Mouse (Mus musculus) naive thymus-derived CD4-positive, alpha-beta T cell, adult 2 months (primary cell): ENCODE data around the gene Pnma1.

Experiments used
- DNase-seq: peaks from one replicate; pipeline ENCODE4 v3.0.0-alpha.2; 2011; ENCODE audit warnings: low read depth

Pnma1 gene

DNA sequence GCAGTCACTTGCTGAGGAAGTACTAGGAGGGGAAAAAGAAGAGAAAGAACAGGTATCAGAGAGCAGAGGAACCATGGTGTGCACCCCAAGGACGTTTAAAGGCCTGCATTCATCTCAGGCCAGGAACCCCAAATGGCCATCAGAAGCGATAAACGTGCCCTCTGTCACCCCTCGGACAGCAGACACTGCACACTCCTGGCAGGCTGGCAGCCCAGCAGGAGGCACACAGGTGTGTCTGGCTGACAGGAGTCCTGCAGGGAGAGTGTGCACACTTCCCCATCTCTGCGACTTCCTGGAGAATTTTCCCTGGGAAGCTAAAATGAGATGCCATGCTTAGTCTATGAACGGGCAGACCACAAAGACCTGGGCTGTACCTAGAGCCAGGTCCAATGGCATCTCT, 5.1 kb upstream of the Pnma1 start:
- no peak for DNase-seq

DNA sequence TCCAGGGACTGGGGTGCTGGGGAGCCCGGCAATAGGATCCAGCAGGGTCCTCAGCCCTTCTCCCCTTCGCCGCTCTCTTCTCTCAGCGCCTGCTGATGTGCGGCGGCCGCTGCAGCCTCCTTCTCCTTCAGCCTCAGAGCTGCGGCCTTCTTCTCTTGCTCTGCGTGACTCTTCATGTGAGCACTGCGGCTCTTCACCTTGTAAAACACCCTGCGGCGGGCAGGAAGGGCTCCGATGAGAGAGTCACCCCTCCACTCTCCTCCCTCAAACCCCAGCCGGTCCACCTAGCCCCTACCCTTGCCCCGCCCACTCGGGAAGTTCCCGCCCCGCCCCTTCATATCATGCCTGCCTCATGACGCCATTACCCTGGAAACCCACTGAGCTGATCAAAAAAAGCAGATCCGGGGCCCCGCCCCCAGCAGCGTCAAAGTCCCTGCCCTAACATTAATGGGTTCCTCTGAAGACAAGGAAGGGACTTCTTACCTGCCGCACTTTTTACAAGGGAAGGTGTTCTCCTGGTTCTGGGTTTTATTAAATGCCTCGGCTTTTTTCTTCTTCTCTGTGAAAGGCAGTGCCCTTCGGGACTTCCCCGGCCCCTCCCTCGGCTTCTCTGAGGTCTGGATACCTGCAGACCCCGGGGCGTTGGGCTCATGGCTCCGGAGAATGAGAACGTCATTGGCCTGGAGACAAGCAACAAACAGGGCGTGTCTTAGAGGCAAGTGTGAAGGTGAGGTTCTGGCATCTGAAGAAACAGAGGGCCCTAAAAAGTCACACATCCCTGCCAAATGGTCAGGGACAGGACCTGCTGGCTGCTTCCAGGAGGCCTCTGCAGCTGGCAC, 4.3 kb upstream of the Pnma1 start:
- DNase-seq, result no peak

DNA sequence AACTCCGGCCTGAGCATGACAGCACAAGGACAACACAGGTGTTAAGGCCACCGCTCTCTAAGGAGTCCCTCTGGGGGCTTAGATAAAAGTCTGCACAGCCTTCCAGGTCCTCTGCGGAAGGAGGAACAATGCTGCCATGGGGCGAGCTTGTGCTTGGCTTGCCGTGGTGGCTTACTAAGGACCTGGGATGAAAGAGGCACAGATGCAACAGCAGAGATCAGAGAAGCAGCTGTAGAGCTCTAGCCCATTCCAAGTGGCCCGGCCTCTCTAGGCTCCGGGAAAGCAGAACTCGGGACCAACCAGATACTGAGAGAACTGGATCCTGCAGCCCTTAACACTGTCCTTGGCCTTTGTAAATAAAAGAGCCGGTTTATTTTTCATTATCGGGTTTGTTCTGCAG, 3.6 kb upstream of the Pnma1 start:
- no peak for DNase-seq

DNA sequence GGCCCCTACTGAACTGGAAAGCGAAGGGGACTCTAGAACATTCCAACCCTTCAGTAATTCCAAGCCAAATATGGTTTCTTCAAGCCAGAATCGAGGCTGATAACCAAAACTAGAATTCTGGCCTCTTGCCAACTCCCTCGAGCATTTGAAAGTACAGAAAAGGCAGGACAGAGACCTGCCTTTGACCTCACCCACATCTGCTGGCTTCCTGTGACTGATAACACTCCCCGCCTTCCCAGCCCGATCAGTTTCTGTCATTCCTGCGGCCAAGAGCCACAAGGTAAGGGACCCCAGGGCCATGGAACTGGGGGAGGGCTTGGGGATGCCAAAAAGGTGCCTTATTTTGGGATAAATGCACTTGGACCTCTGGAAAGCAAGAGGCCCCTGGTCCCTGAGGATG, 2.7 kb upstream of the Pnma1 start:
- no peak for DNase-seq

DNA sequence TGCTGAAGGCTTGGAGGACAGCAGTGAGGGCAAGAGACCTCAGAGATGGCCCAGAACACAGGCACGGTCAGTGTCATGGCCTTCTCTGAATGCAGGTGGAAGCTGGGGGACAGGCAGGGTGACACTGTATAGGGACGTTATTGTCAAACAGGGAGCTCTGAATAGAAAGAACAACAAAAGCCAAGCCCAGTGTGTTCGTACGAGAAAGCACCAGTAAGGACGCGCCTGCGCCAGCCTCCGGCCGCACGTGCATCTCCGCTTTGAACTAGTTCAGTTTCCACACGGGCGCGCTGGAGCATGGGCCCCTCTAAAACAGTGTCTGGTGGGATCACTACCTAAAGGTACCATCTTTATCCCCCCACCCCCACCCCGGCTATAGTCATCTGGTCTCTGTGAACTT, 1.7 kb upstream of the Pnma1 start:
- no peak for DNase-seq

DNA sequence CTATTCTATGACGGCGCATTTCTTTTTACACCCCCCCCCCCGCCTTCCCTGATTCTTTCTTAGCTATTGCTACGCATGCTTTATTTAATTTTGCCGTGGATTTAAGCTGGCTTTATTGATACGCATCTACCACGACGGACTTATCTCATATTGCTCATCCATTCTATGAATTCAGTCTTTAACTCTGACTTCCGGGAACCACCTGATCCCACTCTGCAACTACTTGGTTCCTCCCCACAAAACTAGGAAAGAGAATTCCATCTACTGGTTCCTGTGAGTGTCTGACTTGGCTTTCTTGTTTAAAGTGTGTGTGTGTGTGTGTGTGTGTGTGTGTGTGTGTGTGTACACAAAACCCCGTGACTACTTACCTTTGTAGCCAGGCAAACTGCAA, 328 bp upstream of the Pnma1 start:
- peak; percentile 40 for DNase-seq

DNA sequence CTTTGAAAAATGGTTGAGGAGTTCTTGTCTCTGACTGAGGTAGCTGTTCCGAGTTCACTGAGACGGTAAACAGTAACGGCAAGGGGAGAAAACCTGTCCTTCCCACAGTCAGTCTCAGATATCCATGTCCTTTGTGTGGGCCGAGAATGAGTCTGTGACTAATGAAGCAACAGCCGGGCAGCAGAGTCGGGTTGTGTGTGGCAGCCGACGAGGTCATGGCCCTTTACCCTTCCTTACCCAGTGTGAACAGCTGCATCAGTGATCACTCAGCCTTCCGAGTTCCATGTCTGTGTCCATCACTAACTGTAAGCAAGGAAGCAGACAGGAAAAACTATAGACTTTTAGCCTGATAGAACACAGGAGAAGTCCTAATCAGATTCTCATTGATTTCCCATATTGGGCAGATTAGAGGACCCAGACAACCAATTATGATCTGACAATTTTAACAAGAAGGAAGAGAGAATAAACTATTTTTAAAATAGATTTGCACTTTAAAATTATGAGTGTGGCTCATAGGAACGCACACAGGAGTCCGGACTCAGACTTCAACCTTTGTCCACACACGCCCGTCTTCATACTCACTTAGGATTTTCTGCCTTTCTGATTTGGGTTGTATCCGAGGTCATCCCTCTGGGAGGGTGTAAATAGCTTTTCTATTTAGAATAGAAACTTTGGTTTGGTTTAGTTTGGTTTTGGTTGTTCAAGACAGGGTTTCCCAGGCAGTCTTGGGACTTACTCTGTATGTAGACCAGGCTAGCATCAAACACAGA, 5.8 kb downstream of the Pnma1 start:
- DNase-seq, result no peak

DNA sequence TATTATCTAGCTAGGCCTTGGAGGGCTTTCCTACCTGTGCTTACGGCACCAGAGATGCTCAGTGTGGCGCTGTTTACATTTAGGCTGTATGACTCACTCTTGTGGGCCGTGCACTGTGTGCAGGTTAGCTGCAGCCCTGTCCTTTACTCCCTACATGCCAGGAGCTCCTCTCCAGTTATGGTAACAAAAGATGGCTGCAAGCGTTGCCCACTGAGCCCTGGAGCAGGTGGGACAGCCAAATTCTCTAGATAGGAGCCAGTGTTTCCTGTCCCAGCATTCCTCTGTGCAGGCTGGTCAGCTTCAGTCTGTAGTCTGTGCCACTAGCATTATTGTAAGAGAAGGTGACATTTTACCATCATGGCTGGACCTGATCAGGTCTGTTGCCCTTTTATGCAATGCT, 7.0 kb downstream of the Pnma1 start:
- DNase-seq, result no peak

DNA sequence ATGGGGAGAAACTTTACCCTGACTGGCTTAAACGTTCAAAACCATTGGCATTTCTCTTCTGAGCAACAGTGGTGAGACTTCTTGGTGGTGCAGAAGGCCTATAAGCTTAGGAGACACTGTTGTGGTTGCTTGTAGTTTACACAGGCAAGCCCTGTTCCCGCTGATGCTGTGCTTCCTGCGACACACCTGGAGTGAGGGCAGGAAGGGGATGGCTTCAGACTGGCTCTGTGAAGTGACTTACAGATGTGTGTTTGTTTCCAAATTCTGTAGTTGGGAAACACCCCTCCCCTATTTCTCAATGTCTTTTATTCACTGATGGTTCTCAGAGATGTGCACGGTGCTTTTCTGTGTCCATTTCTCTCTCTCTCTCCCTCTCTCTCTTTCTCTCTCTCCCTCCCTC, 8.2 kb downstream of the Pnma1 start:
- no peak for DNase-seq

DNA sequence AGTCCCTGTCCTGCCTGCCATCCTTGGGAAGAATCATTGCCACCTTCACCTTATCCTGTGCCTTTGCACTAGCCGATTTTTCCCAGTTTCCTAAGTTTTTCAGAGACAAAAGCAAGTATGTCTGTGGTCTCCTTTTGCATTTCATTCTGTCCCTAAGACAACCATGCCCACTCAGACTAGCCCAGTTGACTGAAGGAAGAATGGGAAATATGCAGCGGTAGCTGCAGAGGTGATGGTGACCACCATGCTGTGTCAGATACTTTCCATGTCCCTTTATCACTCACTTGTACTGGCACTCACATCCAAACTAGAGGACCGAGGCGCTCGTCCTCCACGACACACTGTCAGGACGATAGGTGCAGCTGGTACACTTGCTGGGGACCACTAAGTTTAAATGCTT, 11.2 kb downstream of the Pnma1 start:
- no peak for DNase-seq

DNA sequence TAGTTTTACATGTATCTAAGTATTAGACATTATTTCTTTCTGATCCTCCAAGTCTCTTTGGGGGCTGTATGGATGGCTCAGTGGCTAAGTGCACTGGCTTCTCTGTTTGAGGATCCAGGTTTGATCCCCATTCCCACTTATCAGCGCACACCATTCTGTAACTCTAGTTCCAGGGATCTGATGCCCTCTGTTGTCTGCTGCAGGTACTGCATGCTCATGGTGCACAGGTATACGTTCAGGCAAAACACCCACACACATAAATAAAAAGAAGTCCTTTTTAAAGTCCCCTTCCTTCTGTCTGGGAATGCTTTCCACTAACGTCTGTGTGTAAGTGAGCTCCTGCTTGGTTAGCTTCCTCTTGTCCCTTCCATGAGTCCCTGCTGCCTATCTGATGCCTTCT, 16.0 kb downstream of the Pnma1 start:
- DNase-seq, result peak; percentile 50

DNA sequence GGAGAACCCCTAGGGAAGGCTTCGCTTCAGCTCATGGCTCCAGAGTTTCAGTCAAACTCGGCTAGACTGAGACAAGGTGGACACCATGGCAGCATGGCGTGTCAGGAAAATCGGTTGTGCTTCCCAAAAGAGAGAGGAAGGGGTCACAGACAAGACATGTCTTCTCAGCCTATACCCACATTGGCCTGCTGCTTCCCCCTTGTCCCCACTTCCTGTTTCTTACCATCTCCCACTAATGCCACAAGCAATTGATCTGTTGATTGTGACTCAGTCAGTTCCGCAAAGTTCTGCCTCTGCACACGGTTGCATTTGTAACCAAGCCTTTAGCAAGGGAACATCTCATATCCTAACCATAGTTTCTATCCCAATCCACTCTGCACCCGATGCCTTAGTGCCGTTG, 18.4 kb downstream of the Pnma1 start:
- DNase-seq, result no peak

DNA sequence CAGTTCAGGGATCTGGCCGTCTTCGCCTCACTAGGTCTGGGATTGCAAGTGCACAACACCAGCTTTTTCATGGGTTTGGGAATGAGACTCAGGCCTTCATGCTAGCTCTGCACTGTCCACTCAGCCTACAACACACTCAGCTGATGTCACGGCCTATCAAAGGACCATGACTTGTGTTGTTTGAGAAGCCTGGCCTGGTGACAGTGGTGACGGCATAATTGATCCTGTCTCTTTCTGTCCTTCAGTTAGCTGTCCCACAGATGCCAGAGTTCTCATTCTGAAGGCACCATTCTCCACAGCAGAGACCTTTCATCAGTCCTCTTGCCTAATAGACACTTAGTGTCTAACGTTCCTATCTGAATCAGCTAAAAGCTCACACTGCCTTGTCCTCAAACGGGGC, 19.7 kb downstream of the Pnma1 start:
- no peak for DNase-seq

DNA sequence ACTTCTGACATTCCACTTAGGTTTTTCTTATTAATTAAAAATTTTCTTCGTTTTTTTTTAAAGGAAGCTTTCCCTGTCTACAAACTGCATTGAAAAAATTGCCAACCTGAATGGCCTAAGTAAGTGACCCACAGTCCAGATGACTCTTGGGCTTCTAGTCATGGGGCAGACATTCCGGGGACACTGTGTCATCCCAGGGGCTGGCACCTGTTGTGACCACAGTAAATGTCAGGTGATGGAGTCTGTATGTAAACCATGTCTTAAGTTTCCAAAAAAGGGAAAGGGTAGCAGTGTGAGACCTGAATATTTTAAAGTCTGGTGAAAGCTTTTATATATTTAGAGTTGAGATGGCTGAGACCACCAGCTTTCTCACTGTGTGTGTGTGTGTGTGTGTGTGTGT, 21.4 kb downstream of the Pnma1 start:
- no peak for DNase-seq

DNA sequence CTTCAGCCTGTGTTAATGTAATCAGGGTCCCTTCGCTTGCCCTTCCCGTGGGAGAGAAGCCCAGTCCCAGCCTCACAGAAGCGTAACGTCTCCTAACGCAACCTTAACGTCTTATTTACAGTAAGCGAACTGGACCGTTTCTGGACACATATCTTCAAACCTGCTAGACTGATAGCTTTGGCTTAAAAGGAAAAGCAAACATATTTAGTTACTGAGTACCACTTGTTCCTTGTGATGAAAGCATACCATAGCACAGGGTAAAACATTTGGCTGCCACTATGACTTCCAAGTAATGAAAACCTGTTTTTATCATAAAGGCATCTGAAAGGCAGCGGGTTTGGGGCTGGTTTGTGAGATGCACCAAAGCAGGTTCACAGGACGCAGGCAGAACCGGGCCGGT, 22.4 kb downstream of the Pnma1 start:
- no peak for DNase-seq

DNA sequence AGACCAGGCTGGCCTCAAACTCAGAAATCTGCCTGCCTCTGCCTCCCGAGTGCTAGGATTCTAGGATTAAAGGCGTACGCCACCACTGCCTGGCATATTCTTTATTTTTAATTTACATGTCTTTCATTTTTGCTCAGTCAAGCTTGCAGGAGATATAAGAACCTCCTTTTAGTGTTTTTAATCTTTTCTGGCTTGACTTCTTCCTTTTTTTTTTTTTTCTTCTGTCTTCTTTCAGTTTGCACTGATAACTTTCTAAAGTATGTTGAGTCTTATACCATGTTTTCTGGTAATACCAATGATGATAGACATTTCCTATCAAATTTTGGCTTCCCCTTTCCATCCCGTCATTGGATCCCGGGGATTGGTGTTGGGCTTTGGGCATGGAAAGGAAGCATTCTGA, 28.7 kb downstream of the Pnma1 start:
- DNase-seq, result no peak

DNA sequence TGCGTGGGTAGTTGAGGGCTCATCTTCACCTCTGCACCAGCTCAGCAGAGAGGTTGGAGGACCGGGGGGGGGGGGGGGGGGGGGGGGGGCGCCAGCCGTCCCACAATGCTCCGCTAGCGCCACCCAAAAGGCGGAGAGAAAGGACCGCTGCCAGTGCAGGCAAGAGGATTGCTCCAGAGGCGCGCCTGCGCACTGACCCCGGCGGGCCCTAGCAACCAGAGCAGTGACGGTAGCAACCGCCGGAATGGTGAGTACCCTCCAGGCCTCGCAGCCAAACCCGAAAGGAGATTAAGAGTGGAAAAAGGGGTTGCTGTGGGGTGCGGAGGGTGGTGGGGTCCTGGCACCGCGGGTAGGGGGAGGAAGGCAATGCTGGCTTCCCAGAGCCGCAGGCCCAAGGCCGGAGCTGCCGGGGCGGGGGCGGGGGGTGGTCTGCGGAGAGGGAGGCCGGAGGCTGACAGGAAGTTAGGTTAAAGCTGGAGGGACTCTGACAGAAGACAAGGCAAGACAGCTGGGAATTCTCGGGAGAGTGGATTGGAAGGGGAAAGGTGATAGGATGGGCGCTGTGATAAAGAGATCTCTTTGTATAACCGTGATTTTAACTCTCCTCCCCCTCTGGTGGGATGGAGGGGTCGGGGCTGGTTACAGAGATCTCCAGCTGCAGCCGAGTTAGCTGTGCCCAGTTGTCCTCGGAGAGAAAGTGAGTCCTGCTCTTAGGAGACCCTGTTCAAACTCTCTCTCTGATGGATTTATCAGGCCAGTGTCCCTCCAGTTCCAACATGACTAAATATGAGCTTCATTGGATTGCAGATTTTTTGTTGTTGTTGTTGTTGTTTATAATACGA, 33.9 kb downstream of the Pnma1 start, which contains the start of gene Dnal1:
Gene Dnal1 (plus strand): TSS at position 214 of the 842 bp plus-strand sequence.
- peak; percentile 88 for DNase-seq

DNA sequence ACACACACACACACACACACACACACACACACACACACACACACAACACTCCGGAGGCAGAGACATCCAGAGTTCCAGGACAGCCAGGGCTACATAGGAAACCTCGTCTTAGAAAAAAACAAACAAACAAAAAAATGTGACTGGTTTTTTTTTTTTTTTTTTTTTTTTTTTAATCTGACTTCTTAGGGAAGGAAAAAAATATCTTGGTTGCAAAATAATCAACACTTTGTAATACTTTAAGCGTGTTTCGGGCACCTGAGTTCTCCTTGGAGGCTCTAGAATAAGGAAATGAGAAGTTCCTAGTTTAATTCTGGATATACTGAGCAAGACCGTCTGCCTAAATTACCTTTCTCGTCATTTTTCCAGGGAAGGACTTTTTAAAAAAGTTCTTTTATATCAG, 34.6 kb downstream of the Pnma1 start:
- DNase-seq, result no peak

DNA sequence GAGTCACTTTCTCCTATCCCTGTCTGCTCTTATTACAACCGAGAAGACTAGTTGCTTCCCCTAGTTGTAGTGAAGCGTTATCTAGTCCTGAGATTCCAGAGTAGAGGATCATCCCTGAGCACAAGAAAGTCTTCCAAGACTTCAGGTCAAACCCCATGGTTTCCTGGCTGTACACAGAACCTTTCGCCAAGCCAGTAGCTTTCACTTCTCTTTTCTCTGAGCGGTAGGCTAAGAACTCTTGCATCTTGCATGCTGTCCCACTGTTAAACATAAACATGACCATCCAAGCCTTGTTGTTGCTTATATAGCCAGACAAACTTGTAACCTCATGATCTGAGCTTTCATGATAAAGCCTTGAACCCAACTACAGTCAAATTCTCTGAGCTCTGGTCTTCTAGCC, 37.5 kb downstream of the Pnma1 start:
- DNase-seq, result no peak

DNA sequence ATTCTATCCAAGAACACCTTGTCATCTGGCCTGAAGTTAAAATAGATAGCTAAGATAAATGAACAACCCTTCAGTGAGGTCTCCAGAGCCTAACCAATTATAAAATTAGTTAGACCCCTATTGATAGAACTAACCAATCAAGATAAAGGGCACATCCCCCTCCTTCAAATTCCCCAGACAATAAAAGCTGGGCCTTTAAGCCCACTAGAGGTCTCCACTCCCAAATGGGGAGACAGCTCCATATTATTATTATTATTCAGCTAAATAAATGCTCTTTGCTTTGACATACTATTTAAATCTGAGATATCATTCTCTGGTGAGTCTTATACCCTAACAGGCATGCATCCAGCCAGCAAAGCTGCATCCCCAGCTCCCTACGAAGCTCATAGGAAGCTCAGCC, 38.4 kb downstream of the Pnma1 start:
- no peak for DNase-seq

DNA sequence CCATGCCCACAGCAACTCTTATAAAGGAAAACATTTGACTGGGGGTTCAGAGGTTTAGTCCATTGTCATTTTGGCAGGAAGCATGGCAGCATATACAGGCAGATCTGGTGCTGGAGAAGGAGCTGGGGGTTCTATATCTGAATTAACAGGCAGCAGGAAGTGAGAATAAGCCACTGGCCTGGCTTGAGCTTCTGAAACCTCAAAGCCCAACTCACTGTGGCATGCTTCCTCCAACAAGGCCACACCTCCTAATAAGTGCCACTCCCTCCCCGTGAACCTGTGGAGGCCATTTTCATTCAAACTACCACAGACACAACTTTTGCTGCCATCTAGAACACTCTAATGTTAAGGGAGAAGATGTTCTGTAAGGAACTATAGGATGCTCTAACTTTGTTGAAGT, 40.6 kb downstream of the Pnma1 start:
- no peak for DNase-seq

DNA sequence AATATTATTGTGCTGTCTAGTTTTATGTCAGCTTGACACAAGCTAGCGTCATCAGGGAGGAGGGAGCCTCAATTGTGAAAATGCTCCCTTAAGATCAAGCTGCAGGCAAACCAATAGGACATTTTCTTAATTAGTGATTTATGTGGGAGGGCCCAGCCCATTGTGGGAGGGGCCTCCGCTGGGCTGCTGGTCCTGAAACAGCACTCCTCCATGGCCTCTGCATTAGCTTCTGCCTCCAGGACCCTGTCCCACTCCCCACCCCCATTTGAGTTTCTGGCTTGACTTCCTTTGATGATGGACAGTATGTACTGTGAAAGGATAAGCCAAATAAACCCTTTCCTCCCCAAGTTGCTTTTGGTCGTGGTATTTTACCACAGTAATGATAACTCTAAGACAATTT, 41.3 kb downstream of the Pnma1 start:
- DNase-seq, result no peak

DNA sequence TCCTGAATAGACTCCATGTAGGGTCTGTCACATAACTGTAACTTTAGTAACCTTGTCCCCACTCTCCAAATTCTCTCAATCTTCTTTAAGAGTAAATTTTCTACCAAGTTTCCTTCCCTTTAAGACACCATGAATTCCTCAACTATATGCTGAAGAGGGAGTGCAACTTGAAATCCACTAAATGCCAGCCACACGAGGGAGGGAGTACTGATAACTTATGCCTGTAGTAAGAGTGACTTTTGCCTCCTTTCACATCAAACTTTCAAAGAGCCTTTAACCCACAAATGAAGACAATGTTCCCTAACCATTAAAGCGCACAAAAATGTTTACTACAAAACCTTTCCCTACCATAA, 46.8 kb downstream of the Pnma1 start:
- no peak for DNase-seq
